Mouse (Mus musculus): ENCODE data around the gene Pgs1.

GRCm38 (mm10) chr11:117969100-117969944 is 16.8 kb upstream of the Pgs1 start:
- TF ChIP-seq CTCF (IDR thresholded peaks at IDR 0.05; ENCODE audit: borderline replicate concordance, control insufficient read depth, extremely low read depth, insufficient read depth, low read length, poor library complexity), result no peak
- no peak; the same call in 1 of the 2 replicates for TF ChIP-seq POLR2A (IDR thresholded peaks at IDR 0.05; ENCODE audit: control insufficient read depth, extremely low read depth, insufficient read depth, low read length, poor library complexity)

Data from thymus, adult 2 months (tissue).